Mouse (Mus musculus): ENCODE results near the gene Lgalsl. TPM values are rescaled to one million over a fixed set of nuclear protein-coding genes. Genes with fewer than 3 reads are reported as not detected.

The Lgalsl gene
- total and polyA plus RNA-seq, 3 experiments = 8.1 to 22.7 (median 16.4) TPM

DNA sequence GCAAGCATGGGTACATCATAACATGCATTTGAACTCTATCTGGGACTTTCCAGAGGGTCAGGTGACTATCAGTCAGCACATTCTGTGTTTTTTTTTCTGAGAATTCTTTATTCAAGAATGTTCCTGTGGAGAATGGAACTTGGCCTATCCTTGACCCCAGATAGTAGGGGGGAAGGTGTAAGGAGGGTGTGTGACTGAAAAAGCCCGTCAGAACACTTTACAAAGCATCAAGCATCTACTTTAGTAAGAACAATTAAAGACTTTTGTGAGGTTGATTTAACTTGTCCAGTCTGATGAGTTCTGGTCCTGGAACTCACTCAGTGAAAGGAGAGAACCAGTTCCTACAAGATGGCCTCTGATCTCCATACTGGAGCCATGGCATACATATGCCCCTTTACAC lies 45.7 kb downstream of the Lgalsl start:
- dilution Hi-C loops (cut with MboI; ENCODE audit: extremely low pct_ligation_motif_present, extremely low pct_unique_long_range_greater_than_20kb, low sequenced_read_pairs) = no loop called here
- Histone ChIP-seq H3K4me1 (ENCODE audit: control insufficient read depth in 1 of 2, insufficient read depth in 2 of 2) (no peaks in the 10 kb centered on the region), H3K27ac (ENCODE audit: insufficient read depth, low read depth) (no peak overlapping the region)

DNA sequence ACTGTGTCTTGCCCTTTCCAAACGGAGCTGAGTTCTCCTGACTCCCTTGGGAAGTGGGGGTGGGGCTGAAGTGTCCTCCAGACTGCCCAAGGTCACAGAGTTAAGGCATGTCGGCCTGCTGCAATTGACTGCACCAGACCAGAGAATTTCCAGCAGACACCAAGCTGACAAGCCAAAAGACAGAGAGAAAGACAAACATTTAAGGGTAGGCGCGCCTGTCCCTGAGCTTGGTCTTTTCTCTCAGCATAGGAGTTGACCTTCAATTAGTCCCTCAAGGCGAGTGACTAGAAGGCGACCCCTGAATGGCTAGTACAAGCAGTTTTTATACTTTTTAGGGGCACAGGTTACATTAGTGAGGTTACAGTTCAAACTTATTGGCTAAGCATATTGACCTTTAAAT lies 46.1 kb downstream of the Lgalsl start:
- no peak overlapping the region for H3K4me3 ChIP-seq (replicated peaks in 1 of 3; ENCODE audit: low read depth in 2 of 3, low read length in 2 of 3, poor library complexity in 1 of 3)
- H3K27ac ChIP-seq (ENCODE audit: insufficient read depth, low read depth) = no peak overlapping the region
- H3K4me2 ChIP-seq (ENCODE audit: insufficient read depth, low read depth, poor library complexity, severe bottlenecking) = no peak overlapping the region
- no peaks in the 10 kb centered on the region for H3K27me3 ChIP-seq (replicated peaks)
- TF ChIP-seq JUND (conservative IDR thresholded peaks at IDR 0.05; ENCODE audit: low read depth, low read length) = no peak
- no peak for TF ChIP-seq USF1 (IDR thresholded peaks at IDR 0.05; ENCODE audit: low read depth, low read length)
- TF ChIP-seq ETS1 (conservative IDR thresholded peaks at IDR 0.05; ENCODE audit: low read depth, low read length) = no peak
- no peak for TF ChIP-seq USF2 (conservative IDR thresholded peaks at IDR 0.05; ENCODE audit: low read depth, low read length)
- no peak for TF ChIP-seq POLR2A (IDR thresholded peaks at IDR 0.05; ENCODE audit: low read depth, low read length)
- no peak for TF ChIP-seq MAZ (IDR thresholded peaks at IDR 0.05; ENCODE audit: low read depth, low read length)
- no peak for TF ChIP-seq PAX5 (IDR thresholded peaks at IDR 0.05; ENCODE audit: low read length)
- no peak overlapping the region for H3K9ac ChIP-seq (ENCODE audit: insufficient read depth, low read depth)
- no peak for DNase-seq (ENCODE audit: extremely low read depth)
- H3K9me3 ChIP-seq (replicated peaks; ENCODE audit: low read length) = peaks cover 11% of the 10 kb centered on the region
- in situ Hi-C loops (cut with MboI; ENCODE audit: low pct_ligation_motif_present, low pct_unique_long_range_greater_than_20kb, low sequenced_read_pairs) (no loop called here), dilution Hi-C loops (cut with MboI; ENCODE audit: extremely low pct_ligation_motif_present, extremely low pct_unique_long_range_greater_than_20kb, low sequenced_read_pairs) (no loop called here)
- H3K4me1 ChIP-seq (ENCODE audit: control insufficient read depth in 1 of 2, insufficient read depth in 2 of 2) = no peaks in the 10 kb centered on the region
- H3K36me3 ChIP-seq (replicated peaks in 1 of 2; ENCODE audit: control insufficient read depth in 1 of 2, insufficient read depth in 1 of 2, low read length in 1 of 2) = no peaks in the 10 kb centered on the region
- no peaks in the 10 kb centered on the region for H3K79me2 ChIP-seq (replicated peaks; ENCODE audit: control insufficient read depth, extremely low read depth, insufficient read depth, poor library complexity, severe bottlenecking)

More for the DNA sequence above, 45.7 kb downstream of the Lgalsl start:
- TF ChIP-seq SMC3 (IDR thresholded peaks at IDR 0.05; ENCODE audit: low read depth, low read length) (no peak), RCOR1 (conservative IDR thresholded peaks at IDR 0.05; ENCODE audit: low read depth, low read length) (no peak), JUN (IDR thresholded peaks at IDR 0.05; ENCODE audit: insufficient read depth, low read depth, low read length) (no peak), PAX5 (IDR thresholded peaks at IDR 0.05; ENCODE audit: low read length) (no peak), UBTF (IDR thresholded peaks at IDR 0.05; ENCODE audit: low read depth, low read length) (no peak)
- Histone ChIP-seq H3K4me2 (ENCODE audit: insufficient read depth, low read depth, poor library complexity, severe bottlenecking) (no peak overlapping the region), H3K9ac (ENCODE audit: insufficient read depth, low read depth) (no peak overlapping the region), H3K27me3 (replicated peaks) (no peaks in the 10 kb centered on the region), H3K9me3 (replicated peaks; ENCODE audit: low read length) (peaks cover 11% of the 10 kb centered on the region), H3K79me2 (replicated peaks; ENCODE audit: control insufficient read depth, extremely low read depth, insufficient read depth, poor library complexity, severe bottlenecking) (no peaks in the 10 kb centered on the region), H3K4me3 (replicated peaks in 1 of 3; ENCODE audit: low read depth in 2 of 3, low read length in 2 of 3, poor library complexity in 1 of 3) (no peak overlapping the region), H3K36me3 (replicated peaks in 1 of 2; ENCODE audit: control insufficient read depth in 1 of 2, insufficient read depth in 1 of 2, low read length in 1 of 2) (no peaks in the 10 kb centered on the region)
- no peak for DNase-seq (ENCODE audit: extremely low read depth)
- in situ Hi-C loops (cut with MboI; ENCODE audit: low pct_ligation_motif_present, low pct_unique_long_range_greater_than_20kb, low sequenced_read_pairs) = no loop called here

DNA sequence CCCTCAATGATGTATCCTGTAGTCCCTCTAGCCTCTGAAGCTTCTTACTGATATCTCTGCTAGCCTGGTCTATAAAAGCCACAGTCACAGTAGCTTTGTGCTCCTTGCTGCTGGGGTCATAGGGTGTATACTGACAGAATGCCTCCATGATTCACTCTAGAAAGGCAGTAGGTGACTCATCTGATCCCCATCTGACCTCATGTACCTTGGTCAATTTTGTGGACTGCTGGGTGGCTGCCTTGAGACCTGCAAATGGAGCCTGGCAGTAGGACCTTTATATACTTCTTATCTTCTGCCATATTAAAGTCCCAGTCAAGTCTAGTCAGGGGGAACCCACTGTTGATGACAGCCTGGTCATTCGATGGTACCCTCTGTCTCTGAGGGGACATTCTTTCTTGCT lies 47.4 kb downstream of the Lgalsl start:
- no peaks in the 10 kb centered on the region for H3K79me2 ChIP-seq (replicated peaks; ENCODE audit: control insufficient read depth, extremely low read depth, insufficient read depth, poor library complexity, severe bottlenecking)
- no peak overlapping the region for H3K9ac ChIP-seq (ENCODE audit: insufficient read depth, low read depth)
- in situ Hi-C loops (cut with MboI; ENCODE audit: low pct_ligation_motif_present, low pct_unique_long_range_greater_than_20kb, low sequenced_read_pairs) (no loop called here), dilution Hi-C loops (cut with MboI; ENCODE audit: extremely low pct_ligation_motif_present, extremely low pct_unique_long_range_greater_than_20kb, low sequenced_read_pairs) (no loop called here)
- no peak overlapping the region for H3K4me2 ChIP-seq (ENCODE audit: insufficient read depth, low read depth, poor library complexity, severe bottlenecking)
- TF ChIP-seq RAD21 (IDR thresholded peaks at IDR 0.05; ENCODE audit: low read depth, low read length) (no peak), TBP (conservative IDR thresholded peaks at IDR 0.05; ENCODE audit: low read depth, low read length) (no peak)
- H3K36me3 ChIP-seq (replicated peaks in 1 of 2; ENCODE audit: control insufficient read depth in 1 of 2, insufficient read depth in 1 of 2, low read length in 1 of 2) = no peaks in the 10 kb centered on the region
- H3K9me3 ChIP-seq (replicated peaks; ENCODE audit: low read length) = peaks cover 11% of the 10 kb centered on the region
- no peak overlapping the region for H3K4me3 ChIP-seq (replicated peaks in 1 of 3; ENCODE audit: low read depth in 2 of 3, low read length in 2 of 3, poor library complexity in 1 of 3)
- no peaks in the 10 kb centered on the region for H3K27me3 ChIP-seq (replicated peaks)
- DNase-seq (ENCODE audit: extremely low read depth) = no peak
- peaks cover 0 to 1% of the 10 kb centered on the region in 2 experiments; a peak in 1 of 4 replicates for H3K4me1 ChIP-seq (ENCODE audit: control insufficient read depth in 1 of 2, insufficient read depth in 2 of 2)
- H3K27ac ChIP-seq (ENCODE audit: insufficient read depth, low read depth) = no peak overlapping the region

Measured in CH12.LX (cell line).